ENCODE assay signal across 9 mouse cellular contexts in genomic region chr13:47707961-47708609, GRCm38 (mm10).
A peak's percentile ranks its signal among the peaks of the same experiment; 100 is the strongest.
DNase-seq lines count a peak whose midpoint lies in the region; ATAC-seq lines count a peak whose summit lies in the region.
"Had no signal": no experiment of that assay in that cellular context is flagged by ENCODE, and none has a peak within 500 bp of the region (broad histone marks: within the 10 kb centered on the region; RNA-seq: fewer than 3 reads in every experiment).

No protein-coding gene starts in this region.

- DNase-seq in heart, adult 11 months: peak; percentile 85
- DNase-seq in heart, adult 8-10 months (ENCODE audit: low spot score): no peak
- DNase-seq in embryo, embryonic 11 days: peak; percentile 9
- peak; percentile 64 to 84 for DNase-seq in layer of hippocampus, postnatal 14 days (ENCODE audit: low spot score in 2 of 2)
- DNase-seq in right cerebral cortex, adult 18-20 months: peak; percentile 43
- no peak for DNase-seq in lung, postnatal 36 days
- no peak for DNase-seq in heart, postnatal 25 days (ENCODE audit: low spot score)

- no peak for ATAC-seq in erythroblast, adult 5-6 weeks (replicated peaks; ENCODE audit: low FRiP score, poor library complexity, severe bottlenecking)
- ATAC-seq: CD4-positive, CD25-positive, alpha-beta regulatory T cell, adult 4 months had no signal

- intact Hi-C loops in heart, postnatal 25 days (cut with DNase I): no loop called here

Comparison
In these comparisons a context has a peak if more than half of its experiments do, and no peak if none do; other contexts are left out.
1. DNase-seq: peak in heart, adult 11 months (single experiment), embryo, embryonic 11 days (single experiment), layer of hippocampus, postnatal 14 days (2 of 2) and right cerebral cortex, adult 18-20 months (single experiment); none in heart, adult 8-10 months (single experiment), lung, postnatal 36 days (single experiment) and heart, postnatal 25 days (single experiment).